Mouse (Mus musculus) MEL (cell line): ENCODE data around the gene Ppp1r15a. TPM values are rescaled to one million over a fixed set of nuclear protein-coding genes. Genes with fewer than 3 reads are reported as not detected.
A peak's percentile ranks its signal among the peaks of the same experiment; 100 is the strongest.

Experiments
- DNase-seq: peaks from one replicate; pipeline ENCODE4 v3.0.0; 2011; ENCODE audit warnings: low read depth, low spot score
- H3K27ac ChIP-seq: 2 replicates; pipeline ENCODE4 v1.5.1; 2012; ENCODE audit warnings: low read depth, mild to moderate bottlenecking, control low read depth, low read length, moderate library complexity; ENCODE audit not compliant: control insufficient read depth
- H3K27me3 ChIP-seq, 2 experiments: fragments of 150-350 bp in 1 of 2; sonication (generic) in 1 of 2; 2 replicates each; pipeline ENCODE4 v1.6.1; 2012; ENCODE audit warnings: low read length in 2 of 2, mild to moderate bottlenecking in 2 of 2, improper control_type of control experiment in 1 of 2, moderate library complexity in 1 of 2; ENCODE audit not compliant: insufficient read depth in 2 of 2, control insufficient read depth in 1 of 2
- H3K36me3 ChIP-seq, 2 experiments: 2 replicates each; pipeline ENCODE4 v1.6.1; 2012 to 2014; ENCODE audit warnings: low read length in 2 of 2, improper control_type of control experiment in 1 of 2, inconsistent platforms in 1 of 2, mild to moderate bottlenecking in 1 of 2; ENCODE audit not compliant: insufficient read depth in 2 of 2, control insufficient read depth in 1 of 2
- H3K4me1 ChIP-seq, 2 experiments: fragments of 150-350 bp in 1 of 2; sonication (generic) in 1 of 2; 2 replicates each; pipeline ENCODE4 v1.6.1; 2012; ENCODE audit warnings: low read length in 2 of 2, improper control_type of control experiment in 1 of 2, mild to moderate bottlenecking in 1 of 2; ENCODE audit not compliant: insufficient read depth in 2 of 2, control insufficient read depth in 1 of 2
- H3K4me3 ChIP-seq, 2 experiments: fragments of 150-350 bp in 1 of 2; sonication (generic) in 1 of 2; 2 replicates each; pipeline ENCODE4 v1.5.1; 2012; ENCODE audit warnings: low read depth in 2 of 2, low read length in 2 of 2, mild to moderate bottlenecking in 2 of 2, moderate library complexity in 2 of 2, control low read depth in 1 of 2, improper control_type of control experiment in 1 of 2; ENCODE audit not compliant: control insufficient read depth in 1 of 2, insufficient read depth in 1 of 2
- H3K79me2 ChIP-seq: 2 replicates; pipeline ENCODE4 v1.6.1; 2012; ENCODE audit warnings: mild to moderate bottlenecking, low read length, moderate library complexity; ENCODE audit not compliant: control insufficient read depth, poor library complexity, insufficient read depth
- H3K9ac ChIP-seq: 2 replicates; pipeline ENCODE4 v1.6.1; 2012; ENCODE audit warnings: low read depth, mild to moderate bottlenecking, control low read depth, low read length, moderate library complexity; ENCODE audit not compliant: control insufficient read depth, poor library complexity, severe bottlenecking
- H3K9me3 ChIP-seq: fragments of 150-350 bp; sonication (generic); replicated peaks from 2 replicates; pipeline ENCODE4 v1.6.1; 2012; ENCODE audit warnings: mild to moderate bottlenecking, low read length, improper control_type of control experiment, moderate library complexity; ENCODE audit not compliant: insufficient read depth
- BHLHE40 ChIP-seq: IDR thresholded peaks from 2 replicates; pipeline ENCODE4 v1.6.1; 2012; ENCODE audit warnings: low read depth, mild to moderate bottlenecking, inconsistent platforms, low read length, improper control_type of control experiment, borderline replicate concordance
- CHD1 ChIP-seq: IDR thresholded peaks from 2 replicates; pipeline ENCODE4 v1.6.1; 2012; ENCODE audit warnings: low read depth, mild to moderate bottlenecking, inconsistent platforms, low read length, improper control_type of control experiment
- CTCF ChIP-seq, 3 experiments: IDR thresholded peaks in 2 of 3; conservative IDR thresholded peaks in 1 of 3; 2 replicates each; pipeline ENCODE4 v1.5.1; 2011 to 2012; ENCODE audit warnings: low read length in 3 of 3, low read depth in 2 of 3, mild to moderate bottlenecking in 2 of 3, improper control_type of control experiment in 1 of 3, inconsistent platforms in 1 of 3, mixed read lengths in 1 of 3, moderate library complexity in 1 of 3; ENCODE audit not compliant: control insufficient read depth in 1 of 3, insufficient read depth in 1 of 3, poor library complexity in 1 of 3, severe bottlenecking in 1 of 3
- E2F4 ChIP-seq: IDR thresholded peaks from 2 replicates; pipeline ENCODE4 v1.6.1; 2011; ENCODE audit warnings: low read depth, low read length, improper control_type of control experiment, borderline replicate concordance
- ELF1 ChIP-seq: IDR thresholded peaks from 2 replicates; pipeline ENCODE4 v1.6.1; 2014; ENCODE audit warnings: low read depth, mild to moderate bottlenecking, inconsistent platforms, low read length, improper control_type of control experiment, moderate library complexity
- GABPA ChIP-seq: IDR thresholded peaks from 2 replicates; pipeline ENCODE4 v1.6.1; 2012; ENCODE audit warnings: low read depth, mild to moderate bottlenecking, inconsistent platforms, low read length, improper control_type of control experiment, moderate library complexity
- GATA1 ChIP-seq: IDR thresholded peaks from 2 replicates; pipeline ENCODE4 v1.6.1; 2011; ENCODE audit warnings: low read depth, low read length, improper control_type of control experiment
- HCFC1 ChIP-seq: IDR thresholded peaks from 2 replicates; pipeline ENCODE4 v1.6.1; 2012; ENCODE audit warnings: low read depth, mild to moderate bottlenecking, inconsistent platforms, low read length, improper control_type of control experiment, moderate library complexity
- JUND ChIP-seq: IDR thresholded peaks from 2 replicates; pipeline ENCODE4 v1.6.1; 2011; ENCODE audit warnings: low read depth, mild to moderate bottlenecking, improper control_type of control experiment, low read length
- MEF2A ChIP-seq: IDR thresholded peaks from 2 replicates; pipeline ENCODE4 v1.6.1; 2014; ENCODE audit warnings: low read depth, mild to moderate bottlenecking, inconsistent platforms, low read length, improper control_type of control experiment; ENCODE audit not compliant: poor library complexity, insufficient replicate concordance, severe bottlenecking; ENCODE audit errors: extremely low read depth
- MXI1 ChIP-seq: IDR thresholded peaks from 2 replicates; pipeline ENCODE4 v1.6.1; 2011; ENCODE audit warnings: mild to moderate bottlenecking, low read depth, low read length, improper control_type of control experiment
- POLR2A ChIP-seq, 2 experiments: IDR thresholded peaks; 2 replicates each; pipeline ENCODE4 v1.6.1; 2011 to 2012; ENCODE audit warnings: low read length in 2 of 2, mild to moderate bottlenecking in 2 of 2, control low read depth in 1 of 2, improper control_type of control experiment in 1 of 2, low read depth in 1 of 2, moderate library complexity in 1 of 2; ENCODE audit not compliant: control insufficient read depth in 1 of 2, insufficient read depth in 1 of 2, poor library complexity in 1 of 2
- POLR2AphosphoS2 ChIP-seq: IDR thresholded peaks from 2 replicates; pipeline ENCODE4 v1.6.1; 2011; ENCODE audit warnings: low read length, improper control_type of control experiment
- RAD21 ChIP-seq: IDR thresholded peaks from 2 replicates; pipeline ENCODE4 v1.6.1; 2011; ENCODE audit warnings: mild to moderate bottlenecking, low read depth, low read length, improper control_type of control experiment
- SIN3A ChIP-seq: IDR thresholded peaks from 2 replicates; pipeline ENCODE4 v1.6.1; 2012; ENCODE audit warnings: low read length, improper control_type of control experiment, inconsistent platforms
- SMC3 ChIP-seq: IDR thresholded peaks from 2 replicates; pipeline ENCODE4 v1.6.1; 2011; ENCODE audit warnings: low read depth, low read length, improper control_type of control experiment
- TBP ChIP-seq: IDR thresholded peaks from 2 replicates; pipeline ENCODE4 v1.8.0; 2011; ENCODE audit warnings: low read depth, low read length, improper control_type of control experiment
- UBTF ChIP-seq: IDR thresholded peaks from 2 replicates; pipeline ENCODE4 v1.6.1; 2012; ENCODE audit warnings: low read depth, mild to moderate bottlenecking, inconsistent platforms, low read length, improper control_type of control experiment, moderate library complexity, borderline replicate concordance; ENCODE audit not compliant: insufficient read depth
- USF1 ChIP-seq: IDR thresholded peaks from 2 replicates; pipeline ENCODE4 v1.6.1; 2014; ENCODE audit warnings: low read depth, mild to moderate bottlenecking, inconsistent platforms, low read length, improper control_type of control experiment, moderate library complexity
- USF2 ChIP-seq, 2 experiments: IDR thresholded peaks; 2 replicates each; pipeline ENCODE4 v1.6.1; 2011 to 2012; ENCODE audit warnings: improper control_type of control experiment in 2 of 2, low read length in 2 of 2, borderline replicate concordance in 1 of 2, inconsistent platforms in 1 of 2, low read depth in 1 of 2, mild to moderate bottlenecking in 1 of 2; ENCODE audit not compliant: insufficient read depth in 1 of 2
- ZKSCAN1 ChIP-seq: IDR thresholded peaks from 2 replicates; pipeline ENCODE4 v1.6.1; 2012; ENCODE audit warnings: low read depth, mild to moderate bottlenecking, inconsistent platforms, low read length, improper control_type of control experiment, moderate library complexity
- ZMIZ1 ChIP-seq: IDR thresholded peaks from 2 replicates; pipeline ENCODE4 v1.6.1; 2012; ENCODE audit warnings: low read depth, mild to moderate bottlenecking, inconsistent platforms, low read length, improper control_type of control experiment, moderate library complexity
- ZNF384 ChIP-seq: IDR thresholded peaks from 2 replicates; pipeline ENCODE4 v1.6.1; 2012; ENCODE audit warnings: low read depth, mild to moderate bottlenecking, inconsistent platforms, low read length, improper control_type of control experiment
- polyA plus RNA-seq, 2 experiments: library from polyadenylated mRNA; stranded (reverse) in 1 of 2; unstranded in 1 of 2; fragments of >175 nt in 1 of 2; fragments of >200 nt in 1 of 2; gene quantifications; 2 replicates each; pipeline versions ENCODE4 v1.2.1 to v1.2.4; 2012; ENCODE audit warnings: low replicate concordance in 2 of 2, low read depth in 1 of 2; ENCODE audit not compliant: insufficient read length in 2 of 2, insufficient read depth in 1 of 2, missing spikeins in 1 of 2
- total RNA-seq: library from RNA; depleted of rRNA; stranded (reverse); fragments of 300-350 nt; gene quantifications from 2 replicates; pipeline ENCODE4 v1.2.3, GENCODE M21; 2012

Gene Ppp1r15a
- total and polyA plus RNA-seq, 3 experiments, result 27.0 to 78.0 TPM; not detected in 1

DNA sequence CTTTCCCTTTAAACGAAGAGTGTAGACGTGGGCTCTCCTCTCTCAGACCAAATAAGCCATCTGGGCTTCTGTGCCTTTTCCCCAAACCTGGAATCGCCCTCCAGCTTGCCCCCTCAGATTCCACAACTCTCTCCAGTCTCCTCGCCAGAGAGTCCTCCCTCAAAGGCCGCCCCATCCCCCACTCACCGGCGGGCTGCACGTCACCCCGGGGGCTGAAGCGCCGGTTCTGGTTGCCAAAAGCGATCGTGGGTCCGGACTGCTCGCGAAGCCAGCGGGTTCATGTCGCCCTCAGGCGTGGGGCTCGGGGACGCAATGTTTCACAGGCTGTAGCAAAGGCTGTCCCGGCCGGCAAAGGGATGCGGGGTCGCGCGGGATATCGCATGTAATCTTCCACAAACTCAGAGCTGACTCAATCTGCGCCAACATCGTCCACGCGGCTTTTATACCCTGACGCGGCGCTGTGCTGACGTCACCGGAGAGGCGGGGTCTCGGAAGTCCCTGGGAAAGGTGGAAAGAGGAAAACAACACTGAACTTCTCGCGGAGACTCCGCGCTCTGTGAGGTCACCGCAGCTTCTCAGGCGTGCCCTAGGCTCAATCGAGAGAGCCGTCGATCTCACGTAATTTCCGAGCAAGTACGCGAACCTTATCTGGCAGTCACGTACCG lies at the start of gene Ppp1r15a, which contains the start of gene Plekha4 (continued):
- TF ChIP-seq MEF2A, result no peak
- TF ChIP-seq POLR2A (IDR thresholded peaks at IDR 0.05; ENCODE audit: control insufficient read depth in 1 of 2, insufficient read depth in 1 of 2, low read depth in 1 of 2, low read length in 2 of 2, poor library complexity in 1 of 2), result peak; percentile 97 to 99
- no peak for TF ChIP-seq RAD21
- peak; percentile 75 for TF ChIP-seq MXI1

- no peak overlapping the region for H3K9ac ChIP-seq
- no peak for DNase-seq
- H3K9me3 ChIP-seq, result no peaks in the 10 kb centered on the region
- no peak for TF ChIP-seq UBTF
- TF ChIP-seq USF2 (IDR thresholded peaks at IDR 0.05; ENCODE audit: borderline replicate concordance in 1 of 2, insufficient read depth in 1 of 2, low read depth in 1 of 2, low read length in 2 of 2), result no peak
- TF ChIP-seq GABPA, result no peak
- TF ChIP-seq SIN3A, result no peak
- TF ChIP-seq USF1, result no peak
- TF ChIP-seq TBP, result no peak
- TF ChIP-seq JUND, result no peak
- TF ChIP-seq ZNF384, result no peak
- TF ChIP-seq, all 39 proteins: peak for 0
- H3K27me3 ChIP-seq, result no peaks in the 10 kb centered on the region
- H3K4me3 ChIP-seq, result no peak overlapping the region
- H3K36me3 ChIP-seq, result peaks cover 2 to 9% of the 10 kb centered on the region in 2 experiments; a peak in 3 of 4 replicates
- peaks cover 10% of the 10 kb centered on the region for H3K79me2 ChIP-seq
- H3K4me1 ChIP-seq, result peaks cover 8 to 17% of the 10 kb centered on the region in 2 experiments
- H3K27ac ChIP-seq, result no peak overlapping the region
These were observed 48.7 kb upstream of the Ppp1r15a start for GRCm38 (mm10) chr7:45574472-45575379.

GRCm38 (mm10) chr7:45573954-45574353 lies 47.9 kb upstream of the Ppp1r15a start:
- Histone ChIP-seq H3K9me3 (no peaks in the 10 kb centered on the region), H3K27ac (no peak overlapping the region), H3K27me3 (no peaks in the 10 kb centered on the region), H3K4me1 (peaks cover 8 to 17% of the 10 kb centered on the region in 2 experiments), H3K4me3 (no peak overlapping the region), H3K36me3 (peaks cover 2 to 12% of the 10 kb centered on the region in 2 experiments; a peak in 3 of 4 replicates), H3K9ac (no peak overlapping the region), H3K79me2 (peaks cover 10% of the 10 kb centered on the region)
- no peak for DNase-seq
- TF ChIP-seq ELF1, result no peak
- no peak for TF ChIP-seq POLR2AphosphoS2
- TF ChIP-seq POLR2A (IDR thresholded peaks at IDR 0.05; ENCODE audit: control insufficient read depth in 1 of 2, insufficient read depth in 1 of 2, low read depth in 1 of 2, low read length in 2 of 2, poor library complexity in 1 of 2), result no peak
- TF ChIP-seq SMC3, result no peak
- TF ChIP-seq UBTF, result no peak
- TF ChIP-seq ZKSCAN1, result no peak
- no peak for TF ChIP-seq GATA1
- no peak for TF ChIP-seq JUND
- TF ChIP-seq CTCF (IDR thresholded peaks at IDR 0.05 in 2 of 3, conservative IDR thresholded peaks at IDR 0.05 in 1 of 3; ENCODE audit: control insufficient read depth in 1 of 3, insufficient read depth in 1 of 3, low read depth in 2 of 3, low read length in 3 of 3, poor library complexity in 1 of 3, severe bottlenecking in 1 of 3), result no peak
- no peak for TF ChIP-seq BHLHE40
- no peak for TF ChIP-seq E2F4
- no peak for TF ChIP-seq ZMIZ1
- TF ChIP-seq TBP, result no peak
- no peak for TF ChIP-seq CHD1
- no peak for TF ChIP-seq HCFC1
